14 mouse cellular contexts compared by ENCODE assay signal in genomic region chr5:32336092-32336491, GRCm38 (mm10).
DNase-seq lines count a peak whose midpoint lies in the region; ATAC-seq and TF ChIP-seq lines count a peak whose summit lies in the region.
"Had no signal": no experiment of that assay in that cellular context is flagged by ENCODE, and none has a peak within 500 bp of the region (broad histone marks: within the 10 kb centered on the region; RNA-seq: fewer than 3 reads in every experiment).

No protein-coding gene starts in this region.

- H3K9me3 ChIP-seq in forebrain, postnatal 0 days (ENCODE audit: low read length): no peaks in the 10 kb centered on the region
- H3K9me3 ChIP-seq in forebrain, embryonic 15.5 days: no peaks in the 10 kb centered on the region
- no peaks in the 10 kb centered on the region for H3K9me3 ChIP-seq in kidney, embryonic 15.5 days (replicated peaks)
- H3K9me3 ChIP-seq: hindbrain, embryonic 10.5 days; midbrain, embryonic 13.5 days had no signal

- H3K9ac ChIP-seq in forebrain, postnatal 0 days: no peak overlapping the region
- no peak overlapping the region for H3K9ac ChIP-seq in forebrain, embryonic 15.5 days (replicated peaks)
- H3K9ac ChIP-seq in kidney, embryonic 15.5 days: no peak overlapping the region
- H3K9ac ChIP-seq: lung, embryonic 14.5 days; midbrain, embryonic 13.5 days had no signal

- ATAC-seq in forebrain, postnatal 0 days: no peak
- ATAC-seq in forebrain, embryonic 15.5 days (replicated peaks): no peak
- no peak for ATAC-seq in megakaryocyte, adult 5-6 weeks (ENCODE audit: poor library complexity, severe bottlenecking)
- ATAC-seq in kidney, embryonic 15.5 days (replicated peaks; ENCODE audit: low FRiP score): no peak
- ATAC-seq: CD4-positive, CD25-positive, alpha-beta regulatory T cell, adult 4 months had no signal

- DNase-seq in forebrain, postnatal 0 days: no peak
- DNase-seq in left cerebral cortex, postnatal 36 days (ENCODE audit: low spot score in 2 of 2): peak; percentile 39 to 53
- no peak for DNase-seq in left cerebral cortex, postnatal 14 days (ENCODE audit: low spot score in 2 of 2)
- peak; percentile 72 to 84 for DNase-seq in cerebellum, adult 2 months
- peak; percentile 30 for DNase-seq in right cerebral cortex, postnatal 14 days
- DNase-seq: gastrocnemius, postnatal 14 days; lung, embryonic 14.5 days had no signal

- H3K36me3 ChIP-seq in forebrain, postnatal 0 days (ENCODE audit: insufficient read depth): no peaks in the 10 kb centered on the region
- H3K36me3 ChIP-seq in forebrain, embryonic 15.5 days: no peaks in the 10 kb centered on the region
- H3K36me3 ChIP-seq in kidney, embryonic 15.5 days: no peaks in the 10 kb centered on the region
- H3K36me3 ChIP-seq: hindbrain, embryonic 10.5 days; midbrain, embryonic 13.5 days had no signal

- WGBS in forebrain, postnatal 0 days: 68% methylated on average over 5 of the region's 5 CpGs
- WGBS in forebrain, embryonic 15.5 days: 68% methylated on average over 5 of the region's 5 CpGs
- WGBS in cerebellum, adult 2 months: 21% methylated on average over 5 of the region's 5 CpGs
- whole genome bisulfite sequencing in kidney, embryonic 15.5 days: 39% methylated on average over 5 of the region's 5 CpGs

- H3K27ac ChIP-seq in forebrain, postnatal 0 days (ENCODE audit: low read depth, low read length): 0 out of 2 replicates have a peak overlapping the region, but pooled peaks have one; percentile 45
- H3K27ac ChIP-seq in forebrain, embryonic 15.5 days (replicated peaks): no peak overlapping the region
- H3K27ac ChIP-seq in cerebellum, adult 2 months (ENCODE audit: insufficient read depth, low read length): peak overlapping the region; percentile 86
- H3K27ac ChIP-seq in kidney, embryonic 15.5 days: no peak overlapping the region
- H3K27ac ChIP-seq: kidney, postnatal 0 days; midbrain, embryonic 13.5 days had no signal

- intact Hi-C loops in left cerebral cortex, postnatal 36 days (cut with DNase I): no loop called here
- intact Hi-C loops in left cerebral cortex, postnatal 14 days (cut with DNase I): loop anchor here (5.0 kb wide), 1 partner anchor 121 kb away; the partner anchor contains the start of gene Ppp1cb

- no peak overlapping the region for H3K4me2 ChIP-seq in forebrain, postnatal 0 days (ENCODE audit: low read depth)
- no peak overlapping the region for H3K4me2 ChIP-seq in forebrain, embryonic 15.5 days (replicated peaks)
- no peak overlapping the region for H3K4me2 ChIP-seq in kidney, embryonic 15.5 days
- H3K4me2 ChIP-seq: lung, embryonic 14.5 days; midbrain, embryonic 13.5 days had no signal

- no peak overlapping the region for H3K4me3 ChIP-seq in forebrain, postnatal 0 days (ENCODE audit: low read depth, low read length)
- no peak overlapping the region for H3K4me3 ChIP-seq in forebrain, embryonic 15.5 days
- H3K4me3 ChIP-seq in cerebellum, adult 2 months (replicated peaks; ENCODE audit: insufficient read depth, low read depth, low read length): no peak overlapping the region
- H3K4me3 ChIP-seq in kidney, embryonic 15.5 days (replicated peaks): no peak overlapping the region
- H3K4me3 ChIP-seq: hindbrain, embryonic 10.5 days; midbrain, embryonic 13.5 days had no signal

- H3K27me3 ChIP-seq in forebrain, postnatal 0 days (ENCODE audit: insufficient read depth, low read length): no peaks in the 10 kb centered on the region
- H3K27me3 ChIP-seq in forebrain, embryonic 15.5 days: no peaks in the 10 kb centered on the region
- H3K27me3 ChIP-seq in cerebellum, adult 2 months (ENCODE audit: control insufficient read depth, insufficient read depth, low read length): no peaks in the 10 kb centered on the region
- no peaks in the 10 kb centered on the region for H3K27me3 ChIP-seq in kidney, embryonic 15.5 days
- H3K27me3 ChIP-seq: midbrain, embryonic 13.5 days had no signal

- TF ChIP-seq CTCF in forebrain, postnatal 0 days (IDR thresholded peaks at IDR 0.05; ENCODE audit: low read depth): no peak
- no peak for TF ChIP-seq CTCF in cerebellum, adult 2 months (IDR thresholded peaks at IDR 0.05; ENCODE audit: borderline replicate concordance, insufficient read depth, low read depth, low read length)

- no peak for TF ChIP-seq POLR2A in cerebellum, adult 2 months (IDR thresholded peaks at IDR 0.05; ENCODE audit: borderline replicate concordance, insufficient read depth, low read length)

- H3K4me1 ChIP-seq in forebrain, postnatal 0 days (ENCODE audit: insufficient read depth): peaks cover 9% of the 10 kb centered on the region
- H3K4me1 ChIP-seq in forebrain, embryonic 15.5 days: peaks cover 21% of the 10 kb centered on the region
- H3K4me1 ChIP-seq in cerebellum, adult 2 months (ENCODE audit: control insufficient read depth, insufficient read depth, low read length): peaks cover 48% of the 10 kb centered on the region
- H3K4me1 ChIP-seq in kidney, embryonic 15.5 days: peaks cover 27% of the 10 kb centered on the region

Comparison
In these comparisons a context has a peak if more than half of its experiments do, and no peak if none do; other contexts are left out.
1. DNase-seq: peak in left cerebral cortex, postnatal 36 days (2 of 2), cerebellum, adult 2 months (2 of 2) and right cerebral cortex, postnatal 14 days (single experiment); none in forebrain, postnatal 0 days (single experiment) and left cerebral cortex, postnatal 14 days (0 of 2).
2. H3K27ac ChIP-seq: peak in forebrain, postnatal 0 days (single experiment) and cerebellum, adult 2 months (single experiment); none in forebrain, embryonic 15.5 days (single experiment) and kidney, embryonic 15.5 days (single experiment).